Mouse (Mus musculus): ENCODE measurements around the gene 1810010H24Rik. TPM values are rescaled to one million over a fixed set of nuclear protein-coding genes. Genes with fewer than 3 reads are reported as not detected.
"Not testable (repeated sequence)": the region's sequence is repeated elsewhere in the genome, so short reads cannot be mapped to it uniquely, and the experiment has no call there.

1810010H24Rik gene
- polyA plus RNA-seq, 1 experiment from 2014 or later = 1.5 TPM

- peaks cover 26% of the 10 kb centered on the region for H3K36me3 ChIP-seq (ENCODE audit: control insufficient read depth, insufficient read depth, low read length)
- ATAC-seq (ENCODE audit: insufficient number of reproducible peaks, low FRiP score, low TSS enrichment, low read depth); H3K4me3 ChIP-seq (ENCODE audit: low read depth, low read length); H3K27ac ChIP-seq (replicated peaks; ENCODE audit: low read depth, low read length); DNase-seq (ENCODE audit: low spot score); H3K27me3 ChIP-seq (ENCODE audit: control insufficient read depth, insufficient read depth, low read length); H3K9ac ChIP-seq (ENCODE audit: low read length); H3K9me3 ChIP-seq (ENCODE audit: control insufficient read depth, low read length); H3K4me1 ChIP-seq (ENCODE audit: control insufficient read depth, insufficient read depth, low read length); H3K4me2 ChIP-seq (ENCODE audit: low read depth, severe bottlenecking): not testable (repeated sequence)
- 97% methylated on average over 7 of the region's 7 CpGs for WGBS
These were observed 29.0 kb upstream of the 1810010H24Rik start for GRCm38 (mm10) chr11:106996492-106996891.

- 0 out of 2 replicates have a peak, but pooled peaks cover 3% of the 10 kb centered on the region for H3K4me1 ChIP-seq (ENCODE audit: control insufficient read depth, insufficient read depth, low read length)
- no peak for ATAC-seq (ENCODE audit: insufficient number of reproducible peaks, low FRiP score, low TSS enrichment, low read depth)
- DNase-seq (ENCODE audit: low spot score) = no peak
- H3K27me3 ChIP-seq (ENCODE audit: control insufficient read depth, insufficient read depth, low read length) = no peaks in the 10 kb centered on the region
- no peak overlapping the region for H3K27ac ChIP-seq (replicated peaks; ENCODE audit: low read depth, low read length)
- H3K9me3 ChIP-seq (ENCODE audit: control insufficient read depth, low read length) = no peaks in the 10 kb centered on the region
- peaks cover 22% of the 10 kb centered on the region for H3K36me3 ChIP-seq (ENCODE audit: control insufficient read depth, insufficient read depth, low read length)
- H3K4me2 ChIP-seq (ENCODE audit: low read depth, severe bottlenecking) = peak overlapping the region; percentile 51
- peak overlapping the region; percentile 99 for H3K4me3 ChIP-seq (ENCODE audit: low read depth, low read length)
- peak overlapping the region; percentile 98; the same call in 1 of the 2 replicates for H3K9ac ChIP-seq (ENCODE audit: low read length)
- 17% methylated on average over 5 of the region's 5 CpGs for whole genome bisulfite sequencing
These were observed 27.5 kb upstream of the 1810010H24Rik start for GRCm38 (mm10) chr11:106997976-106998375.

- WGBS = under 1% methylated on average over 26 of the region's 26 CpGs
- peak; percentile 7; the same call in 1 of the 2 replicates for ATAC-seq (ENCODE audit: insufficient number of reproducible peaks, low FRiP score, low TSS enrichment, low read depth)
- H3K4me3 ChIP-seq (ENCODE audit: low read depth, low read length) = peak overlapping the region; percentile 99
- peak overlapping the region; percentile 51 for H3K4me2 ChIP-seq (ENCODE audit: low read depth, severe bottlenecking)
- H3K4me1 ChIP-seq (ENCODE audit: control insufficient read depth, insufficient read depth, low read length) = 0 out of 2 replicates have a peak, but pooled peaks cover 3% of the 10 kb centered on the region
- H3K9ac ChIP-seq (ENCODE audit: low read length) = peak overlapping the region; percentile 98
- peaks cover 19% of the 10 kb centered on the region for H3K36me3 ChIP-seq (ENCODE audit: control insufficient read depth, insufficient read depth, low read length)
- peak; percentile 61 for DNase-seq (ENCODE audit: low spot score)
- no peaks in the 10 kb centered on the region for H3K9me3 ChIP-seq (ENCODE audit: control insufficient read depth, low read length)
- H3K27ac ChIP-seq (replicated peaks; ENCODE audit: low read depth, low read length) = peak overlapping the region; percentile 90
- no peaks in the 10 kb centered on the region for H3K27me3 ChIP-seq (ENCODE audit: control insufficient read depth, insufficient read depth, low read length)
These were observed 26.8 kb upstream of the 1810010H24Rik start for GRCm38 (mm10) chr11:106998651-106999150.

- 0 out of 2 replicates have a peak, but pooled peaks cover 3% of the 10 kb centered on the region for H3K4me1 ChIP-seq (ENCODE audit: control insufficient read depth, insufficient read depth, low read length)
- H3K27ac ChIP-seq (replicated peaks; ENCODE audit: low read depth, low read length) = peak within 1 kb of the TSS; percentile 90
- ATAC-seq (ENCODE audit: insufficient number of reproducible peaks, low FRiP score, low TSS enrichment, low read depth) = peak; percentile 95
- peak within 1 kb of the TSS; percentile 98 for H3K9ac ChIP-seq (ENCODE audit: low read length)
- DNase-seq (ENCODE audit: low spot score) = peak; percentile 94
- peak within 1 kb of the TSS; percentile 51 for H3K4me2 ChIP-seq (ENCODE audit: low read depth, severe bottlenecking)
- peaks cover 16% of the 10 kb centered on the region for H3K36me3 ChIP-seq (ENCODE audit: control insufficient read depth, insufficient read depth, low read length)
- H3K9me3 ChIP-seq (ENCODE audit: control insufficient read depth, low read length) = no peaks in the 10 kb centered on the region
- H3K27me3 ChIP-seq (ENCODE audit: control insufficient read depth, insufficient read depth, low read length) = no peaks in the 10 kb centered on the region
- WGBS = under 1% methylated on average over 62 of the region's 62 CpGs
- peak within 1 kb of the TSS; percentile 99 for H3K4me3 ChIP-seq (ENCODE audit: low read depth, low read length)
These were observed 26.1 kb upstream of the 1810010H24Rik start, which contains the start of gene Kpna2 for GRCm38 (mm10) chr11:106999151-106999948. Gene Kpna2 (minus strand): TSS chr11:106999541.

- no peaks in the 10 kb centered on the region for H3K9me3 ChIP-seq (ENCODE audit: control insufficient read depth, low read length)
- 0 out of 2 replicates have a peak overlapping the region, but pooled peaks have one; percentile 54 for H3K27ac ChIP-seq (replicated peaks; ENCODE audit: low read depth, low read length)
- H3K36me3 ChIP-seq (ENCODE audit: control insufficient read depth, insufficient read depth, low read length) = peaks cover 12% of the 10 kb centered on the region
- 0 out of 2 replicates have a peak, but pooled peaks cover 3% of the 10 kb centered on the region for H3K4me1 ChIP-seq (ENCODE audit: control insufficient read depth, insufficient read depth, low read length)
- H3K4me2 ChIP-seq (ENCODE audit: low read depth, severe bottlenecking) = peak overlapping the region; percentile 41; the same call in 1 of the 2 replicates
- ATAC-seq (ENCODE audit: insufficient number of reproducible peaks, low FRiP score, low TSS enrichment, low read depth) = 0 out of 2 replicates have a peak, but pooled peaks have one; percentile 5
- WGBS = 86% methylated on average over 9 of the region's 9 CpGs
- H3K4me3 ChIP-seq (ENCODE audit: low read depth, low read length) = peak overlapping the region; percentile 21; the same call in 1 of the 2 replicates
- no peak for DNase-seq (ENCODE audit: low spot score)
- H3K9ac ChIP-seq (ENCODE audit: low read length) = peak overlapping the region; percentile 58; the same call in 1 of the 2 replicates
- H3K27me3 ChIP-seq (ENCODE audit: control insufficient read depth, insufficient read depth, low read length) = no peaks in the 10 kb centered on the region
These were observed 25.4 kb upstream of the 1810010H24Rik start for GRCm38 (mm10) chr11:106999949-107000513.

GRCm38 (mm10) chr11:107001760-107002675 lies 23.5 kb upstream of the 1810010H24Rik start:
- Histone ChIP-seq H3K4me1 (ENCODE audit: control insufficient read depth, insufficient read depth, low read length) (0 out of 2 replicates have a peak, but pooled peaks cover 3% of the 10 kb centered on the region), H3K27me3 (ENCODE audit: control insufficient read depth, insufficient read depth, low read length) (no peaks in the 10 kb centered on the region), H3K36me3 (ENCODE audit: control insufficient read depth, insufficient read depth, low read length) (no peaks in the 10 kb centered on the region), H3K9ac (ENCODE audit: low read length) (no peak overlapping the region), H3K4me2 (ENCODE audit: low read depth, severe bottlenecking) (no peak overlapping the region), H3K9me3 (ENCODE audit: control insufficient read depth, low read length) (no peaks in the 10 kb centered on the region), H3K4me3 (ENCODE audit: low read depth, low read length) (no peak overlapping the region), H3K27ac (replicated peaks; ENCODE audit: low read depth, low read length) (no peak overlapping the region)
- DNase-seq (ENCODE audit: low spot score) (no peak), ATAC-seq (ENCODE audit: insufficient number of reproducible peaks, low FRiP score, low TSS enrichment, low read depth) (no peak)
- 61% methylated on average over 7 of the region's 8 CpGs for whole genome bisulfite sequencing

- no peak for ATAC-seq (ENCODE audit: insufficient number of reproducible peaks, low FRiP score, low TSS enrichment, low read depth)
- Histone ChIP-seq H3K4me1 (ENCODE audit: control insufficient read depth, insufficient read depth, low read length) (no peaks in the 10 kb centered on the region), H3K36me3 (ENCODE audit: control insufficient read depth, insufficient read depth, low read length) (no peaks in the 10 kb centered on the region), H3K9ac (ENCODE audit: low read length) (no peak overlapping the region), H3K4me2 (ENCODE audit: low read depth, severe bottlenecking) (no peak overlapping the region), H3K9me3 (ENCODE audit: control insufficient read depth, low read length) (no peaks in the 10 kb centered on the region), H3K27me3 (ENCODE audit: control insufficient read depth, insufficient read depth, low read length) (no peaks in the 10 kb centered on the region), H3K27ac (replicated peaks; ENCODE audit: low read depth, low read length) (no peak overlapping the region), H3K4me3 (ENCODE audit: low read depth, low read length) (no peak overlapping the region)
- 92% methylated on average over 1 of the region's 1 CpGs for WGBS
- DNase-seq (ENCODE audit: low spot score) = no peak
These were observed 19.9 kb upstream of the 1810010H24Rik start for GRCm38 (mm10) chr11:107005538-107005937.

Measured in limb, embryonic 11.5 days (tissue).